Mouse (Mus musculus) heart, adult 2 months (tissue): ENCODE data around the gene Alg11. TPM values are rescaled to one million over a fixed set of nuclear protein-coding genes. Genes with fewer than 3 reads are reported as not detected.
A peak's percentile ranks its signal among the peaks of the same experiment; 100 is the strongest.

ENCODE experiments used
- DNase-seq, 2 experiments: peaks; one replicate each; pipeline ENCODE4 v3.0.0; 2021
- H3K27ac ChIP-seq: fragments of 200-600 bp; 2 replicates; pipeline ENCODE4 v1.8.1; 2022
- H3K27me3 ChIP-seq: fragments of 200-500 bp; 2 replicates; pipeline ENCODE4 v1.6.1; 2012; ENCODE audit warnings: mild to moderate bottlenecking, low read length, inconsistent platforms, mixed read lengths; ENCODE audit not compliant: control insufficient read depth, insufficient read depth
- H3K36me3 ChIP-seq: fragments of 200-500 bp; 2 replicates; pipeline ENCODE4 v1.6.1; 2012; ENCODE audit warnings: low read length, inconsistent platforms; ENCODE audit not compliant: control insufficient read depth, insufficient read depth
- H3K4me1 ChIP-seq: fragments of 200-500 bp; 2 replicates; pipeline ENCODE4 v1.6.1; 2011; ENCODE audit warnings: low read length; ENCODE audit not compliant: control insufficient read depth, insufficient read depth
- H3K4me3 ChIP-seq: fragments of 200-600 bp; 2 replicates; pipeline ENCODE4 v1.8.1; 2022
- H3K79me2 ChIP-seq: fragments of 200-500 bp; replicated peaks from 2 replicates; pipeline ENCODE4 v1.6.1; 2012; ENCODE audit warnings: mild to moderate bottlenecking, inconsistent platforms, low read length, moderate library complexity, mixed read lengths; ENCODE audit not compliant: control insufficient read depth, insufficient read depth
- H3K9ac ChIP-seq: fragments of 200-500 bp; 2 replicates; pipeline ENCODE4 v1.6.1; 2012; ENCODE audit warnings: low read depth, mild to moderate bottlenecking, control low read depth, inconsistent platforms, low read length, mixed read lengths
- CTCF ChIP-seq: fragments of 200-600 bp; IDR thresholded peaks from 2 replicates; pipeline ENCODE4 v1.8.1; 2022; ENCODE audit warnings: antibody characterized with exemption, mild to moderate bottlenecking, moderate library complexity
- EP300 ChIP-seq: fragments of 200-500 bp; IDR thresholded peaks from 2 replicates; pipeline ENCODE4 v1.6.1; 2011; ENCODE audit warnings: low read depth, low read length, control low read depth; ENCODE audit not compliant: insufficient read depth
- POLR2A ChIP-seq: fragments of 200-500 bp; IDR thresholded peaks from 2 replicates; pipeline ENCODE4 v1.6.1; 2011; ENCODE audit warnings: mild to moderate bottlenecking, low read depth, low read length, control low read depth; ENCODE audit not compliant: insufficient read depth
- WGBS: fragments of 180-500 bp; shearing (Covaris S2); methylation state at CpG from one replicate; pipeline ENCODE4 v1.1.7; 2018; 5-methylcytosine and 5-hydroxymethylcytosine counted together
- intact Hi-C: fragments of 180-260 bp; cut with DNase I; formaldehyde crosslinking; loops from one replicate; pipeline ENCODE4 v1.15.1; 2025
- polyA plus RNA-seq: library from polyadenylated mRNA; depleted of rRNA; stranded (reverse); fragments of >200 nt; gene quantifications from 2 replicates; pipeline ENCODE4 v1.2.3, GENCODE M21; 2012
- total RNA-seq, 2 experiments: library from RNA; stranded (reverse); gene quantifications; 2 replicates each; pipeline ENCODE4 v1.2.3; 2021

The Alg11 gene
- total and polyA plus RNA-seq, 3 experiments: 3.3 to 8.1 (median 7.7) TPM

- Histone ChIP-seq H3K27ac (no peak overlapping the region), H3K27me3 (no peaks in the 10 kb centered on the region), H3K9ac (no peak overlapping the region), H3K4me3 (no peak overlapping the region), H3K36me3 (no peaks in the 10 kb centered on the region), H3K79me2 (no peaks in the 10 kb centered on the region), H3K4me1 (no peaks in the 10 kb centered on the region)
- intact Hi-C loops: no loop called here
- TF ChIP-seq POLR2A (no peak), EP300 (no peak), CTCF (no peak)
- no peak for DNase-seq
- WGBS: 79% methylated on average over 3 of the region's 3 CpGs
These were observed 18.0 kb upstream of the Alg11 start for GRCm38 (mm10) chr8:22042515-22042914.

- H3K4me3 ChIP-seq: no peak overlapping the region
- no peaks in the 10 kb centered on the region for H3K36me3 ChIP-seq
- no peaks in the 10 kb centered on the region for H3K27me3 ChIP-seq
- 67% methylated on average over 12 of the region's 12 CpGs for WGBS
- no peak for DNase-seq
- H3K9ac ChIP-seq: no peak overlapping the region
- H3K4me1 ChIP-seq: no peaks in the 10 kb centered on the region
- no peaks in the 10 kb centered on the region for H3K79me2 ChIP-seq
- intact Hi-C loops: no loop called here
- no peak overlapping the region for H3K27ac ChIP-seq
- TF ChIP-seq CTCF (no peak), EP300 (no peak)
These were observed 16.8 kb upstream of the Alg11 start for GRCm38 (mm10) chr8:22043706-22044105.

- intact Hi-C loops: loop anchor here (5.0 kb wide), 1 partner anchor 56 kb away; no protein-coding TSS in a partner anchor
- Histone ChIP-seq H3K9ac (no peak overlapping the region), H3K79me2 (no peaks in the 10 kb centered on the region), H3K27ac (no peak overlapping the region), H3K4me1 (no peaks in the 10 kb centered on the region), H3K27me3 (no peaks in the 10 kb centered on the region), H3K4me3 (no peak overlapping the region), H3K36me3 (no peaks in the 10 kb centered on the region)
- WGBS: 45% methylated on average over 2 of the region's 2 CpGs
- no peak for TF ChIP-seq EP300
- peak; percentile 77 for TF ChIP-seq CTCF
- DNase-seq: peak; percentile 13 to 39
These were observed 12.6 kb upstream of the Alg11 start for GRCm38 (mm10) chr8:22047699-22048464.

GRCm38 (mm10) chr8:22054674-22055491, 5.6 kb upstream of the Alg11 start:
- no peaks in the 10 kb centered on the region; the same call in 1 of the 2 replicates for H3K27me3 ChIP-seq
- 63% methylated on average over 12 of the region's 12 CpGs for WGBS
- no peak overlapping the region for H3K9ac ChIP-seq
- no peak overlapping the region for H3K27ac ChIP-seq
- no peaks in the 10 kb centered on the region for H3K4me1 ChIP-seq
- TF ChIP-seq POLR2A (no peak), EP300 (no peak), CTCF (no peak)
- intact Hi-C loops: loop anchor here (5.0 kb wide), 1 partner anchor 127 kb away; no protein-coding TSS in a partner anchor
- H3K79me2 ChIP-seq: no peaks in the 10 kb centered on the region
- DNase-seq: no peak
- H3K36me3 ChIP-seq: no peaks in the 10 kb centered on the region
- H3K4me3 ChIP-seq: no peak overlapping the region

- Histone ChIP-seq H3K36me3 (no peaks in the 10 kb centered on the region), H3K79me2 (no peaks in the 10 kb centered on the region), H3K27me3 (no peaks in the 10 kb centered on the region; the same call in 1 of the 2 replicates), H3K4me3 (no peak overlapping the region), H3K27ac (no peak overlapping the region), H3K4me1 (no peaks in the 10 kb centered on the region), H3K9ac (no peak overlapping the region)
- whole genome bisulfite sequencing: 91% methylated on average over 2 of the region's 2 CpGs
- no peak for DNase-seq
- TF ChIP-seq CTCF: no peak
- TF ChIP-seq POLR2A: no peak
- no peak for TF ChIP-seq EP300
- intact Hi-C loops: loop anchor here (5.0 kb wide), 1 partner anchor 127 kb away; no protein-coding TSS in a partner anchor
These were observed 5.0 kb upstream of the Alg11 start for GRCm38 (mm10) chr8:22055492-22055877.
